Mouse (Mus musculus): ENCODE results near the gene Dleu7. TPM values are rescaled to one million over a fixed set of nuclear protein-coding genes. Genes with fewer than 3 reads are reported as not detected.
A peak's percentile ranks its signal among the peaks of the same experiment; 100 is the strongest.

The Dleu7 gene
- polyA plus RNA-seq, 1 experiment: 0.14 TPM

- DNase-seq (ENCODE audit: low read depth): no peak
Observed at GRCm38 (mm10) chr14:62282974-62283373, 9.9 kb downstream of the Dleu7 start.

- DNase-seq (ENCODE audit: low read depth): no peak
Observed at GRCm38 (mm10) chr14:62273604-62274003, 19.2 kb downstream of the Dleu7 start.

- DNase-seq (ENCODE audit: low read depth): no peak
Observed at GRCm38 (mm10) chr14:62270698-62271396, 22.0 kb downstream of the Dleu7 start.

GRCm38 (mm10) chr14:62258978-62259536 is 33.8 kb downstream of the Dleu7 start:
- DNase-seq (ENCODE audit: low read depth): no peak

- DNase-seq (ENCODE audit: low read depth): no peak
Observed at GRCm38 (mm10) chr14:62258125-62258524, 34.7 kb downstream of the Dleu7 start.

GRCm38 (mm10) chr14:62256066-62256465 is 36.8 kb downstream of the Dleu7 start:
- DNase-seq (ENCODE audit: low read depth): no peak

GRCm38 (mm10) chr14:62254371-62254770 is 38.5 kb downstream of the Dleu7 start:
- no peak for DNase-seq (ENCODE audit: low read depth)

GRCm38 (mm10) chr14:62251999-62252398 is 40.8 kb downstream of the Dleu7 start:
- DNase-seq (ENCODE audit: low read depth): no peak

- no peak for DNase-seq (ENCODE audit: low read depth)
Observed at GRCm38 (mm10) chr14:62250046-62250445, 42.8 kb downstream of the Dleu7 start.

DNA sequence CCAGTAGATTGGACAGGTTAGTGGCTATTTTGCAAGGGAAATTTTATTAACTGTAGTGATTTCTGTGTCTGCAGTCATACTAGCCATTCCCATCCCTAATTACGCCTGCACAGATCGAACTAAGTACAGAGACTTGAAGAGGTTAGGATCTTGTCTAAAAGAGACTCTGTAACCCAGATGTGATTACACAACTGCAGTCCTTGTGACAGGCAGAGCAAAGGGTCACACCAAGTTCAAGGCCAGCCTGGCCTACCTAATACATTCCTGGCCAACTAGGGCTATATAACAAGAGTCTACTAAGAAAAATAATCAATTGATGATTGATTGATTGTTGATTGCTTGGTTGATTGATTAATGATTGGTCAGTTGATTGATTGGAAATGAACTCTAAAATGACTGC is 43.6 kb downstream of the Dleu7 start:
- DNase-seq (ENCODE audit: low read depth): no peak

DNA sequence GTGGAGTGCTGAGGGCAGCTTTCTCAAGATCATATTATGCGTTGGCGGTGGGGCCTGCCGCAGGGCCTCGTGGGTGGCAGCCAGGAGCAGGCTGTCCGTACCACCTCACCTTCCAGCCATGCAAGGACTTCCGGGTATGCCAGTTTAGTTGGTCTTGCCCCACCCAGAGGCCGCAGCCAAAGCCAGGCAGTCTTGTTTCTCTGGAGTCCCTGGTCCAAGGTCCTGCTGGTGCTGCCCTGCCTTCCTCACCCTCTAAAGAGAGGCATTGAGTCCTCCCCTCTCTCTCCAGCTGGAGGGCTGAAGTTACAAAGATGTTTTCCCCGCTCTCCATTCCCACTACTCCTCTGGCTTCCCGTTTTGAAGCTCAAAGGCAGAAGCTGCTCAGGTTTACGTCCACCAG is 44.1 kb downstream of the Dleu7 start:
- DNase-seq (ENCODE audit: low read depth): no peak

- DNase-seq (ENCODE audit: low read depth): no peak
Observed at GRCm38 (mm10) chr14:62248345-62248744, 44.5 kb downstream of the Dleu7 start.

GRCm38 (mm10) chr14:62245557-62245956 is 47.3 kb downstream of the Dleu7 start:
- no peak for DNase-seq (ENCODE audit: low read depth)

GRCm38 (mm10) chr14:62243530-62243929 is 49.3 kb downstream of the Dleu7 start:
- no peak for DNase-seq (ENCODE audit: low read depth)

- no peak for DNase-seq (ENCODE audit: low read depth)
Observed at GRCm38 (mm10) chr14:62235969-62236368, 56.9 kb downstream of the Dleu7 start.

DNA sequence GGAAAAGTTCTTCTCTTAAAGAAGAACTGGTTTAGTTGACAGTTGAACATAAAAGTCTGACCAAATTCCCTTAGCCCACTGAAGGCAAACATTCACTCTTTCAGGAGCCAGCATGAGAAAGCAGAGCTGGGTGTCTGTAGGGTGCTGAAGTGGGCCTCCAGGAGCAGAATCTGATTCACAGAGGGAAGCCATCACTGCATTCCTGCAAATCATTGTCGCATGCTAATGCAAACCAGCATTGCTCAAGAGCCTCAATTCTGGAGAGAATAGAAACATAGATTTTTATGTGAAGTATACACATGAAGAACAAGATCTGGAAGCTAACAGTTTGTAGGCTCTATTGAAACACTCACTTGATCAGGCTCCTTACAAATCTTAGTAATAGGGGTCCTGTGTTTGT is 57.6 kb downstream of the Dleu7 start:
- DNase-seq (ENCODE audit: low read depth): no peak

DNA sequence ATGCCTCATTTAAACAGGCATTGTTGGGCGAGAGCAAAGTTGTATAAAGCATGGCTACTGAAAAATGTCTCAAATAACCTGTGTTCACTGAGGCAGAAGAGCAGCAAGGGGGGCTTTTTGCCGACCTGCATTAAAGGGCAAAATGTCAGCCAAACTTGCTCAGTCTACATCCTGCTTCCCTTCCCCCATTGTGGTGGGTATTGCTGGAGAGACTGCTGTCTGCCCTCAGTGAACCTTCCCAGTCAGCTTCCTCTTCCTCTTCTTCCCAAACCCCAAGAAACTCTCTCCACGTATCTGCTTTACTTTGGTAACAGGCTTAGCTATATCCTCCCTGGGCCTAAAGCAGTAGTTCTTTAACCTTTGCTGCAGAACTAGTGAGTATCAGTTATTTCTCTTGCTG is 61.9 kb downstream of the Dleu7 start:
- no peak for DNase-seq (ENCODE audit: low read depth)

- no peak for DNase-seq (ENCODE audit: low read depth)
Observed at GRCm38 (mm10) chr14:62227101-62227500, 65.7 kb downstream of the Dleu7 start.

- peak; percentile 45 for DNase-seq (ENCODE audit: low read depth)
Observed at GRCm38 (mm10) chr14:62226576-62227047, 66.2 kb downstream of the Dleu7 start.

Data from gonadal fat pad, adult 2 months (tissue).